Mouse (Mus musculus) forebrain, embryonic 11.5 days (tissue): ENCODE measurements at regions not wholly inside any gene's neighbourhood (a gene's known extent, or its start where the extent isn't known, plus 50 kb on each side); places are given as distances from the start of the nearest gene placed in this dataset.
A peak's percentile ranks its signal among the peaks of the same experiment; 100 is the strongest.

Experiments used
- ATAC-seq: fragments of 200-750 bp; cut with Nextera tagmentation; replicated peaks from 2 replicates; pipeline ENCODE4 v1.8.0; 2017; ENCODE audit warnings: moderate TSS enrichment; ENCODE audit not compliant: low FRiP score
- DNase-seq: peaks from one replicate; pipeline ENCODE4 v3.0.0-alpha.2; 2017; ENCODE audit warnings: low spot score
- H3K27ac ChIP-seq: fragments of 300-500 bp; sonication (generic); 2 replicates; pipeline ENCODE4 v1.5.1; 2014; ENCODE audit warnings: low read depth, low read length
- H3K27me3 ChIP-seq: fragments of 300-500 bp; sonication (generic); 2 replicates; pipeline ENCODE4 v1.6.1; 2014; ENCODE audit warnings: mild to moderate bottlenecking, low read length, mixed read lengths; ENCODE audit not compliant: control insufficient read depth, insufficient read depth
- H3K36me3 ChIP-seq: fragments of 300-500 bp; sonication (generic); 2 replicates; pipeline ENCODE4 v1.6.1; 2014; ENCODE audit warnings: mild to moderate bottlenecking, low read length, moderate library complexity, mixed read lengths; ENCODE audit not compliant: control insufficient read depth, insufficient read depth
- H3K4me1 ChIP-seq: fragments of 300-500 bp; sonication (generic); replicated peaks from 2 replicates; pipeline ENCODE4 v1.6.1; 2014; ENCODE audit warnings: low read length, mixed read lengths; ENCODE audit not compliant: control insufficient read depth, insufficient read depth
- H3K4me2 ChIP-seq: fragments of 300-500 bp; sonication (generic); 2 replicates; pipeline ENCODE4 v1.6.1; 2014; ENCODE audit warnings: low read depth, mild to moderate bottlenecking, low read length, moderate library complexity, mixed read lengths; ENCODE audit not compliant: severe bottlenecking
- H3K4me3 ChIP-seq: fragments of 300-500 bp; sonication (generic); 2 replicates; pipeline ENCODE4 v1.5.1; 2014; ENCODE audit warnings: low read depth, low read length
- H3K9ac ChIP-seq: fragments of 300-500 bp; sonication (generic); 2 replicates; pipeline ENCODE4 v1.6.1; 2014; ENCODE audit warnings: low read length
- H3K9me3 ChIP-seq: fragments of 300-500 bp; sonication (generic); 2 replicates; pipeline ENCODE4 v1.6.1; 2016; ENCODE audit warnings: low read length, mixed read lengths; ENCODE audit not compliant: control insufficient read depth
- WGBS: fragments of 180-500 bp; shearing (Covaris S2); extraction: QIAGEN DNeasy Blood & Tissue Kit; methylation state at CpG from one replicate; pipeline ENCODE4 v1.1.7; 2014; 5-methylcytosine and 5-hydroxymethylcytosine counted together

DNA sequence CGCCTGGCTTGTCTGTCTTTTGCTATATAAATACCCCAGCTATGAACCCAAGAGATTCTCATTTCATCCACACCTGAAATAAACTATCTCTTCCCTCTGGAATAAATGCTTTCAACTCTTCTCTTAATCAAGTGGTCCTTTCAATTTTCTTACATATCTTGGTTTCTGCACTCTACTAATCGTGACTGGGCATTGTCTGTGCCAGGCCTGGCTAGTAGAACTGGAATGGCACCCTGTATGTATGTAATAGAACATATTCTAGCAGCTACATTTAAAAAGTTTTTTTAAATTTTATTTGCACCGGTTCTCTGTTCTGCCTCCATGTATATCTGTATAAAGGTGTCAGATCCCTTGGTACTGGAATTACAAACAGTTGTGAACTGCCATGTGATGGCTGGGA is 68.2 kb upstream of the Zfp644 start:
- no peak for ATAC-seq
- no peaks in the 10 kb centered on the region for H3K27me3 ChIP-seq
- H3K36me3 ChIP-seq = no peaks in the 10 kb centered on the region
- H3K4me2 ChIP-seq = no peak overlapping the region
- H3K4me3 ChIP-seq = no peak overlapping the region
- no peak for DNase-seq
- 85% methylated on average over 3 of the region's 3 CpGs for WGBS
- H3K4me1 ChIP-seq = no peaks in the 10 kb centered on the region
- no peaks in the 10 kb centered on the region for H3K9me3 ChIP-seq
- H3K27ac ChIP-seq = no peak overlapping the region
- no peak overlapping the region for H3K9ac ChIP-seq

DNA sequence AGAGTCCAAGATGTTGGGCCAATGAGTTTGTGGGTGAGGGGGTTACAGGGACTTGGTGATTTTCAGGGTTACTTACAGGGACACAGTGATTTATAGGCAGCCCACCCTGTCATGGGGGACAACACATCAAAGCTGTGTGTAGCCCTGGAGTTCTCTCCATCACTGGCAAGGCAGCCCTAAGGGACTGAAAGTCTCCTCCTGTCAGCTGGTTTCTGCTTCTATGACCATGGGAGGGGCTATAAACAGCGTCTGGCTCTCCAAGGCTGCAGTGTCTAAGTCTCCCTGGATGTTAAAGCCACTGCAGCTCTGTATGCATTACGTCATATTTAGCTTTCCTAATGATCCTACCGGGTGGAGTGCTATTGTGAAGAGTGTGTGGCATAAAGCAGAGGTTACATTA is 66.2 kb upstream of the Zfp644 start:
- Histone ChIP-seq H3K27me3 (peaks cover under 1% of the 10 kb centered on the region), H3K27ac (no peak overlapping the region), H3K4me3 (no peak overlapping the region), H3K36me3 (no peaks in the 10 kb centered on the region), H3K4me2 (no peak overlapping the region), H3K4me1 (no peaks in the 10 kb centered on the region), H3K9ac (no peak overlapping the region), H3K9me3 (no peaks in the 10 kb centered on the region)
- DNase-seq (no peak), ATAC-seq (no peak)
- 53% methylated on average over 3 of the region's 3 CpGs for WGBS

DNA sequence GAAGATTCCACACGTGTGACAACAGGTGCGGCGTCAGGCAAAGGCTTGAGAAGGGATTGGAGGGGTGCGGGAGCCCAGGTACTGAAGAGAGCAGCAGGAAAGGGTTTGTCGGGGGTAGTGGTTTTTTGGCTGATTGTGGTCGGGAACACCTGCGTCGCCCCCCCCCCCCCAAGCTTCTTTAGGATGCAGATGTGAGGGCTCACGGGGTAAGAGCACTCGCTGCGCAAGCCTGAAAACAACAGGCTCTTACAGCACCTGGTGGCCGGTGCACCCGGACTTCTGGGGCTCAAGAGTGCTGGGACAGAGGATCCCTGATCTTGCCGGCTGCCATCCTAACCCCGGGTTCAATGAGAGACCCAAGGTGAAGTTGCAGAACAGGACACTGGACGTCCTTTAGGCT is 60.9 kb upstream of the Zfp644 start:
- peaks cover 5% of the 10 kb centered on the region for H3K27me3 ChIP-seq
- H3K27ac ChIP-seq = no peak overlapping the region
- no peak for DNase-seq
- peaks cover 2% of the 10 kb centered on the region; the same call in 1 of the 2 replicates for H3K4me1 ChIP-seq
- no peaks in the 10 kb centered on the region for H3K36me3 ChIP-seq
- H3K4me2 ChIP-seq = peak overlapping the region; percentile 42; the same call in 1 of the 2 replicates
- H3K9ac ChIP-seq = no peak overlapping the region
- no peak for ATAC-seq
- 7% methylated on average over 16 of the region's 16 CpGs for WGBS
- H3K4me3 ChIP-seq = no peak overlapping the region
- H3K9me3 ChIP-seq = no peaks in the 10 kb centered on the region

DNA sequence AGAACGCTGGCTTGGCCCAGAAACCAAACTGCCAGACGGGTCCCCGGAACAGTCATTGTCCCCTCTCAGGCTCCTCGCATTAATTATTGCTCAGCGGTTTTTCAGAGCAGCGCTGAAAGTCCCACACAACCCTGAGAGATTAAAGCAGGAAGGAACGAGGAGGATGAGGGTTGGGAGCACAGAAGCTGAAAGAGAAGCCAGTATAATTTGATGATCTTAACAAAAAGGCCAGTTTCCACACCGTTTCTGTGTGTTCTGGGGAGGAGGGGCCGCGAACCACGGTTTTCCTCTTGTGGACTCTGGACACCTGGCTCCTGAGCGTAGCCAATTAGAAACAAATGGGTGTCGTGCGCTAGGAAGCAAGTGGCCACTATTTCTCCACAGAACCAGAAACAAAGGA is 60.3 kb upstream of the Zfp644 start:
- Histone ChIP-seq H3K27ac (no peak overlapping the region), H3K4me3 (peak overlapping the region; percentile 5; the same call in 1 of the 2 replicates), H3K9me3 (no peaks in the 10 kb centered on the region), H3K36me3 (no peaks in the 10 kb centered on the region), H3K9ac (peak overlapping the region; percentile 35), H3K4me1 (peaks cover 2% of the 10 kb centered on the region; the same call in 1 of the 2 replicates), H3K27me3 (peaks cover 5% of the 10 kb centered on the region), H3K4me2 (peak overlapping the region; percentile 42)
- ATAC-seq (peak; percentile 51), DNase-seq (peak; percentile 57)
- 1% methylated on average over 14 of the region's 14 CpGs for WGBS

- Histone ChIP-seq H3K9me3 (no peaks in the 10 kb centered on the region), H3K4me1 (peaks cover 2% of the 10 kb centered on the region; the same call in 1 of the 2 replicates), H3K4me3 (peak overlapping the region; percentile 5), H3K27ac (no peak overlapping the region), H3K27me3 (peaks cover 5% of the 10 kb centered on the region), H3K4me2 (peak overlapping the region; percentile 42), H3K36me3 (no peaks in the 10 kb centered on the region), H3K9ac (peak overlapping the region; percentile 35)
- ATAC-seq = peak; percentile 91
- DNase-seq = peak; percentile 85
- WGBS = 3% methylated on average over 10 of the region's 10 CpGs
These were observed 59.9 kb upstream of the Zfp644 start for GRCm38 (mm10) chr5:106756937-106757371.

GRCm38 (mm10) chr5:106753289-106753688 is 56.2 kb upstream of the Zfp644 start:
- H3K27ac ChIP-seq = no peak overlapping the region
- no peak for ATAC-seq
- DNase-seq = no peak
- H3K9ac ChIP-seq = no peak overlapping the region
- no peaks in the 10 kb centered on the region for H3K9me3 ChIP-seq
- H3K4me3 ChIP-seq = no peak overlapping the region
- peaks cover 2% of the 10 kb centered on the region; the same call in 1 of the 2 replicates for H3K4me1 ChIP-seq
- WGBS = 95% methylated on average over 1 of the region's 1 CpGs
- no peaks in the 10 kb centered on the region for H3K36me3 ChIP-seq
- no peak overlapping the region for H3K4me2 ChIP-seq
- peaks cover 5% of the 10 kb centered on the region for H3K27me3 ChIP-seq

DNA sequence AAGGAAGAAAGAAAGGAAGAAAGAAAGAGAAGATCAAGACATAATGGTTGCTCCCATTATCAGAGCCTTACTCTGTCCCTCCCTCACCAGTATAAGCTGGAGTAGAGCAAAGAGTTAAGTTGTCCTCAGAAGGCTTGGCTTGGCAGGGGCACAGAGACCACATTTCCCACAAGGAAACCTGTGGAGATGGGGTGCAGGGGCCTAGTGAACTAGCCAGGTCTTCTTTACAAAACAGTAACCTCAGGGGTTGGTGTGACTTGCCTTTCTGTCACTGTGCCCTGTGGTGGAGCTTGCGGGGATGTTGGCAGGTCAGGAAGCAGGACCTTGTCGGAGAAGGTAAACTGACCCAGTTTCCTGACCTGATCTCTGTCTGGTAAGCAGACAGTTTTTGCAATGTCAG is 53.1 kb upstream of the Zfp644 start:
- no peaks in the 10 kb centered on the region for H3K9me3 ChIP-seq
- H3K4me1 ChIP-seq = no peaks in the 10 kb centered on the region
- H3K36me3 ChIP-seq = no peaks in the 10 kb centered on the region
- H3K9ac ChIP-seq = no peak overlapping the region
- H3K27me3 ChIP-seq = no peaks in the 10 kb centered on the region
- DNase-seq = peak; percentile 44
- WGBS = 92% methylated on average over 2 of the region's 2 CpGs
- H3K4me3 ChIP-seq = no peak overlapping the region
- no peak for ATAC-seq
- no peak overlapping the region for H3K4me2 ChIP-seq
- no peak overlapping the region for H3K27ac ChIP-seq

DNA sequence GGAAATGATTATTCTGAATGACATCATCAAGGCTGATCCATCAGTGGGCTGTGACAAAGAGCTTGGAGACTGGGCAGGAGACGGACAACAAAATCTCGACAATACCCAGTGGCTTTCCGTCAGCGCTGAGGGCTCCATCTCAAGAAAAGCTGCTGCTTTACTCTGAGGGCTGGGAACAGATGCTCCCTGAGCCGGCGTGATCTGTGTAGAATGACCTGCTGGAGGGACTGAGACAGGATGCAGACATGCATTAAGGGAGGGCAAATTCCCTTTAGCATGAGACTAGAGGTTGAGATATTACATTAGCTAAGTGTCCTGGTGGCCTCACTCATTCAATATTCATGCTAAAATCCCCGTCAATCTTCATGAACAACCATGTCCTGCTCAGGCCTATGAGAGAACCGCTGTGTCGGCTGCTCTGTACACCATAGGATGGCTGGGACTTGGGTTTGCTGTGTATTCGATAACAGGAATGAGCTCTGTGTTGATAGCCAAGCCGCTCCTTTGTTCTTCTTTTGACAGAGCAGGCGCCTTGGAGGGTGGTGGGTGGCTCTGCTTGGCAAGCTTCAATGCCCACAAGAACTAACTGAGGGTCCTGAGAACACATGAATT is 51.5 kb upstream of the Zfp644 start:
- Histone ChIP-seq H3K4me1 (no peaks in the 10 kb centered on the region), H3K27me3 (no peaks in the 10 kb centered on the region), H3K9ac (no peak overlapping the region), H3K4me2 (no peak overlapping the region), H3K36me3 (no peaks in the 10 kb centered on the region), H3K27ac (no peak overlapping the region), H3K9me3 (no peaks in the 10 kb centered on the region), H3K4me3 (no peak overlapping the region)
- no peak for DNase-seq
- ATAC-seq = no peak
- 77% methylated on average over 12 of the region's 12 CpGs for WGBS
